Mouse (Mus musculus) R1 (cell line): Measurements from ENCODE around the gene Phactr1.

Source experiments
- DNase-seq: peaks from one replicate; pipeline ENCODE4 v3.0.0-alpha.2; 2018; ENCODE audit warnings: low read depth, low spot score

Gene Phactr1

DNA sequence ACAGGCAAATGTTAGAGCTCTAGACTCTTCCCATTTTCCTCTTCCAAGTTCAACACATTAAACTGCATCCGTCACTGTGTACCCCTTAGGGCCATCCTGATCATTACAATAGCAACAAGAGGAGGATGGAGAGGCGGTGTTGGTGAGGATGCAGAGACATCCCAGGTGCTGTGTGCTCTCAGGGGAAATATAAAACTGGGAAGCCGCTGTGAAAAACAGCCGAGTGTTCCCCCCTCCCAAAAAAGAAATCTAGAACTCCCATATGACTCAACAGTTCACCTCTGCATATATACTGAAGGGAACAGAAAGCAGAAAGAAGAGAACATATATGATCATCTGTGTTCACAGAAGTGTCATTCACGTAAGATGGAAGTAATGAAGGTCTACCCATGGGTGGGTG lies 342.6 kb downstream of the Phactr1 start:
- no peak for DNase-seq

GRCm38 (mm10) chr13:43027568-43027967 lies 347.1 kb downstream of the Phactr1 start:
- DNase-seq, result peak; percentile 73

- DNase-seq, result peak; percentile 19
Observed at GRCm38 (mm10) chr13:43030222-43030621, 349.8 kb downstream of the Phactr1 start.

DNA sequence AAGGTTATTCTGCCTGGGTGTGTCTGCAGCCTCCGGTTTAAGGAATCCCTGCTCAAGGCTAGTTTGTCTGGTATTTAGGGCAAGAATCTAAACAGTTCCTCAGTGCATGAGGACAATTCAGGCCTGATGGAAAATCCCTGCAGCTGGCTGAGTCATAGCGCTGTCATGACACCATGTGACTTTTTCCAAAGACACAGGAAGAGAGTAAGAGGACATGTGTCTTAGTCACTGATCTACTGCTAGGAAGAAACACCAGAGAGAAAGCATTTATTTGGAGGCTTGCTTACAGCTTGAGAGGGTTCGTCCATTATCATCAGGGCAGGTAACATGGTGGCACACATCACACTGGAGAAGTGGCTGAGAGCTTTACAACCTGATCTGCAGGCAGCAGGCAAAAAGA lies 352.0 kb downstream of the Phactr1 start:
- DNase-seq, result no peak

- no peak for DNase-seq
Observed at GRCm38 (mm10) chr13:43036510-43036909, 356.1 kb downstream of the Phactr1 start.

DNA sequence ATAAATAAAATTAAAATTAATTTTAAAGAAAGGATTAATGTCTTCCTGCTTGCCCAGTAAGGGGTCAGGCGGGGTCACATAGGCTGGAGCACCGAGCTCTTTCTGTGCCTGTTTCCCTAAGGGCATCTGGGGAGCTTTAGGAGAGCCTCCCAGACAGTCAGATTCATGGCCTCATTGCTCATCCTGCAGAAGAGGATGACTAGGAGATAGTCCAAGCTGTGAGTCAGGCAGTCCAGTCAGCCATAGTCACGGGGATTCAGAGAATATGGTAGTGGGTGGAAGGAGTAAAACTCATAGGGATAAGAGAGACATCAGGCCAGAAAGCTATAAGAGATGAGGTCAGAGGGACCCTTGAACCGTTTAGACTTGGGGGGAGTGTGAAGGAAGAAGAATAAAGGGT lies 362.3 kb downstream of the Phactr1 start:
- no peak for DNase-seq

- DNase-seq, result no peak
Observed at GRCm38 (mm10) chr13:43048553-43048952, 368.1 kb downstream of the Phactr1 start.

DNA sequence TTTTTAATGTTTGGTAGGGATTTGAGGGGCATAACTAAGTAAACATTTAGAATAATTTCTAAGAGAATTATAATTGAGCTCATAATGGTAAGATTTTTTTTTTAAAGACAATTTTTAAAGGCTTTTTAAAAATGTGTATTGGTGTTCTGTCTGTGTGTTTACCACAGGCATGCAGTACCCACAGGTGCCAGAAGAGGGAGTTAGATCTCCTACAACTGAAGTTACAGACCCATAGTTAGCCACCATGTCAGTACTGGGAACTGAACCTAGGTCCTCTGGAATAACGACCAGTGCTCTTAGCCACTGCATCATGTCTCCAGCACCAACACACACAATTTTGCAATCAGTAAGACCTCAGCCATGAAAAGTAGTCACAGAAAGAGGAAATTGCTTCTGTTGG lies 372.8 kb downstream of the Phactr1 start:
- DNase-seq, result peak; percentile 44

DNA sequence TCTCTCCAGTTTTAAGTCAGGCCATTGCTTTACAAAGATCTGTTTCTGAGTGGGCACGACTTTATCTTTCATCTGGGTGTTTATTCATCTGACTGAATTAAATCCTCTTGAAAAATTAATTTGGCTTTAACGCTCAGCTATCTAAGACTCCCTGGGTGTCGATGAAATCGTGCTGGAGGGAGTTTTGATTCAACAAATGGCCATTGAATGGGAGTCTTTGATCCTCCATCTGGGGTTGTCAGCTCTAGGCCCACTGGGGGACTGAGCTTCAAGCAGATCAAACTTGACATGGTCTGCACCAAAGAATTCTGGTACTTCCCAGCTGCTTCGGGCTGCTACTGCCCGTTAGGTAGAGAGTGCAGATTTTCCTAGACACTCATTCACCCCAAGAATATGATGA lies 374.7 kb downstream of the Phactr1 start:
- no peak for DNase-seq

DNA sequence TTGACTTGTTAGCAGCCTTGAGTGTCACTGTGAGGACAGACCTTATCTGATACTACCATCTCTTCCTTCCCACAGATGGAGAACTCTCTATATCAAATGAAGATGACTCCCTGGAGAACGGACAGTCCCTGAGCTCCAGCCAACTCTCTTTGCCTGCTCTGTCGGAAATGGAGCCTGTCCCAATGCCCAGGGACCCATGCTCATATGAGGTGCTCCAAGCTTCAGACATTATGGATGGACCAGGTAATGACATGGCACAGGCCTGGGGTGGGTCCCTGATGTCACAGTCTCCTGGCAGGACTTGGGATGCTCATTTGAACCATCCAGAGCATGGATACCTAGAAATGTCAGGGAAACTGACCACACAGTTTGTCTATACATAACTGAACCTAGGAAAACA lies 376.7 kb downstream of the Phactr1 start:
- DNase-seq, result no peak

GRCm38 (mm10) chr13:43063355-43063754 lies 382.9 kb downstream of the Phactr1 start:
- no peak for DNase-seq

GRCm38 (mm10) chr13:43068716-43069265 lies 388.4 kb downstream of the Phactr1 start:
- DNase-seq, result no peak

- DNase-seq, result no peak
Observed at GRCm38 (mm10) chr13:43070496-43070895, 390.1 kb downstream of the Phactr1 start.

DNA sequence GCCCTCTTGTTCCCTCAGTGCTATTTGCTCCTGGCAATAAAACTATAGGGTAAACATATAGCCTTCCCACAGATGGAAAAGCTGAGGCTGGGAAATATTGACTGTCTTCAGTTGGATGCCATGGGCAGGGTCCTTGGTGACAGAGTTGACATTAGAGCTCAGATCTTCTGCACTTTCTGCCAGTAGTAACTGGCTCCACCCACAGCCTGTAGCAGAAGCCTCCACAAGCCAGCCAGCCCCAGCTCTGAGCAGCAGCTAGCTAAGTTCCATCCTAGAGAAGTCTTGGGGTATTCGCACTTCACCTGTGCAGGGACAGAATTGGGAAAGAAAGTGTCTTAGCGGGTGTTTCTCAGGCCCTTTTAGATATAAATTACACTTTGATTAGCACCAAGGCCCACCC lies 390.5 kb downstream of the Phactr1 start:
- DNase-seq, result no peak

GRCm38 (mm10) chr13:43075456-43075855 lies 395.0 kb downstream of the Phactr1 start:
- no peak for DNase-seq

- DNase-seq, result no peak
Observed at GRCm38 (mm10) chr13:43077485-43077884, 397.1 kb downstream of the Phactr1 start.

DNA sequence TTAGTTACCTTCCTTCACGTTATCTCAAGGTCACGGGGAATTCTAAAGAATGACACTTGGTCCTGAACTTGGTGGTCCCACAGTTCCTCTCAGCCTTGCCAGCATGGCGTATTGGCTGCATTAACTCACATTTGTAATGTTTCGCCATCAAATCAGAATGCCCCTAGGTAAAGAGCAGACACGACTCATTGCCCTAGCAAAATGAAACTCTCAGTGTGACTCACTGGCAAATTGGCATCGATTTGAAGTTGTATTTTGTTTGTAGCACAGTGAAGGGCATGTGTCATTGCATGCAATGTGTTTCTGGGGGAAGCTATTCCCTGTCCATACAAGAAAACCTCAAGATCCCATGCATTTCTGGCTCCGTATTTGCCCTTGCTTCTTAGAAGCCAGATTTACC lies 404.8 kb downstream of the Phactr1 start:
- DNase-seq, result no peak

GRCm38 (mm10) chr13:43094365-43094764 lies 413.9 kb downstream of the Phactr1 start:
- peak; percentile 50 for DNase-seq

GRCm38 (mm10) chr13:43102943-43103342 lies 422.5 kb downstream of the Phactr1 start:
- DNase-seq, result no peak

DNA sequence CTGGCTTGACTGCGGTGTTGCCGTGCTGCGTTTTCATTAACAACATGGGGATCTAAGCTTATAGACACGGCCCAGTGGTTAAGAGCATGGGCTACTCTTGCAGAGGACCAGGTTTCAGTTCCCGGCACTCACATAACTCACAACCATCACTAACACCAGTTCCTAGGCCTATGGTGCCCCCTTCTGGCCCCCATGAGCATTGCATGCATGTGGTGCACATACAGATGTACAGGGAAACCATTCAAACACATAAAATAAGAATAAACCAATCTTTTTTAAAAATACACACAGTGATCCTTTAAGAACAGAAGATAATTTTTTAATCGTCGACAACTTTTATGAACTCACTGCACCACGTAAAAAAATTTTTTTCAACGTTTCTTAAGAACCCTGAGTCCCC lies 424.1 kb downstream of the Phactr1 start:
- peak; percentile 38 for DNase-seq

DNA sequence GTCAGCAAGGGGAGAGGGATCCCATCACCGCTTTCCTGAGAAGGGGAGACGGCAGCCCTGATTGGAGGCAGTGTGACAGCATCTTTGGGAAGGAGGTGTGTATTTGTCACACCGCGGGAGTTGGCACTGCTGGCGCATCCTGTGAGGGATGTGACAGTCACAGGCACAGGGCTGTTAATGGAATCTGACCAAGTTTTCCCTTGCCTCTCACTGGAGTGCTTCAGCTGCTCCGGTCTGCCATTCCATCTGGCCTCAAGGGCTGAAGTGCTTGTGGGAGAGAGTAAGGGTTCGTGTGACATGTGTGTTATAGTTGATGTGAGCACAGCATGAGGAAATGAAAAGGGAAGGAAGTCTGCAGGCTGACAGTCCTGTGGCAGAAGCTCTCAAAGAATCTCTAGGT lies 431.9 kb downstream of the Phactr1 start:
- no peak for DNase-seq

DNA sequence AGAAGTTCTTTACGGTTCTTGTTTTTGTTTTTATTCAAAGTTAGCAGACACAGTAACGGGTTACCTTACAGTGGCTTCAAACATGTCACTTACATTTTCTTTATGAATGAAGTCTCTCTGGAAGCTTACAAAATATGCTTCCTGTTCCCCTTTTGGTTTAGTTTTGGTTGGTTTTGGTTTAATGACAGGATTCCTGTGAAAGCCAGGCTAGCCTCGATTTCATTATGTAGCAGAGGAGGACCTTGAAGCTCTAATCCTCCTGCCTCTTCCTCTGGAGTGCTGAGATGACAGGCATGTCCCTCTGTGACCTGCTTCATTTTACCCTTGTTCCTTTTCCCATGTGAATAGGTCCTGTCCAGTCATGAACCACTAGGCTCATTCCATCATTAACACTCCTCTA lies 432.3 kb downstream of the Phactr1 start:
- DNase-seq, result no peak

- no peak for DNase-seq
Observed at GRCm38 (mm10) chr13:43113141-43113540, 432.7 kb downstream of the Phactr1 start.
